Mouse (Mus musculus) mouse trophoblast stem cell (cell line): ENCODE measurements at regions not wholly inside any gene's neighbourhood (a gene's known extent, or its start where the extent isn't known, plus 50 kb on each side); places are given as distances from the start of the nearest gene placed in this dataset.

Source experiments
- in situ Hi-C, 2 experiments: fragments of 300-500 bp; cut with MseI, MboI; formaldehyde crosslinking; loops; 2 replicates in 1 of 2; 3 replicates in 1 of 2; pipeline ENCODE4 v1.15.1; 2025

GRCm38 (mm10) chr8:26805371-26805821 lies 171.7 kb upstream of the Zfp703 start:
- in situ Hi-C loops: no loop called here

GRCm38 (mm10) chr8:26808111-26808651 lies 168.9 kb upstream of the Zfp703 start:
- in situ Hi-C loops: no loop called here

DNA sequence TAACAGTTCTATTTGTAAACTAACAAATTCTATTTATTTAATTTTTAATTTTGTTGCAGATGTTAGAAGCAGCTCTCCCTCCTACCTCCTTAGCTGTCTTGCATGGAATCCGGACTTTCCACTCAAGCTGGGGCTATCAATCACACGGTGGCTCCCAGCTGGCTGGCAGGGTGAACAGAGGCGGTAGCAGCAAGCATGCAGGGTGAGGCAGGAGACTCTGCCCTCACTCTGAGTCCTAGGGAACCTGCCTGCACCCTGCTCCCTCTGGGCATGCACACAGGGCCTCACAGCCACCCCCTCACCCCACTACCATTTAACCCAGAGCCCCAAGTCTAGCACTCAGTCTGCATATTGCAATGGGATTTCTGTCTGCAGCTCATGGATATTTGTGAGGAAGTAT lies 168.4 kb upstream of the Zfp703 start:
- in situ Hi-C loops: no loop called here

DNA sequence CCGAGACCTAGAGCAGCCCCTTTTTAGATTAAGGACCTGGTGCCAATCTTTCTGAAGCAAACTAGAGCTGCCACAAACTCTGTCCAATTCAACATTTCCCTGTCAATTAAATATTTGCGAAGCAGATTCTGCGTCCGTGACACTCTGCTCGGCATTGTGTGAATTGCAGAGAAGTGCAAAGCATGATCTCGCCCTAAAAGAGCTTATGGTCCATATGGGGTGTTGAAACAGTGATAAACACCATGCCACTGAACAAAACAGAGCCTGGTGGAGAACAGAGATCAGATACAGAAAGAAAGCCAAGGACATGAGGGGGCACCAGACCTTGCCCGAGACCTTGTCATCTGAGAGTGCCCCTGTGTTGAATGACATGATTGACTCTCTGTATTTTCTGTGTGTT lies 167.2 kb upstream of the Zfp703 start:
- in situ Hi-C loops: no loop called here

DNA sequence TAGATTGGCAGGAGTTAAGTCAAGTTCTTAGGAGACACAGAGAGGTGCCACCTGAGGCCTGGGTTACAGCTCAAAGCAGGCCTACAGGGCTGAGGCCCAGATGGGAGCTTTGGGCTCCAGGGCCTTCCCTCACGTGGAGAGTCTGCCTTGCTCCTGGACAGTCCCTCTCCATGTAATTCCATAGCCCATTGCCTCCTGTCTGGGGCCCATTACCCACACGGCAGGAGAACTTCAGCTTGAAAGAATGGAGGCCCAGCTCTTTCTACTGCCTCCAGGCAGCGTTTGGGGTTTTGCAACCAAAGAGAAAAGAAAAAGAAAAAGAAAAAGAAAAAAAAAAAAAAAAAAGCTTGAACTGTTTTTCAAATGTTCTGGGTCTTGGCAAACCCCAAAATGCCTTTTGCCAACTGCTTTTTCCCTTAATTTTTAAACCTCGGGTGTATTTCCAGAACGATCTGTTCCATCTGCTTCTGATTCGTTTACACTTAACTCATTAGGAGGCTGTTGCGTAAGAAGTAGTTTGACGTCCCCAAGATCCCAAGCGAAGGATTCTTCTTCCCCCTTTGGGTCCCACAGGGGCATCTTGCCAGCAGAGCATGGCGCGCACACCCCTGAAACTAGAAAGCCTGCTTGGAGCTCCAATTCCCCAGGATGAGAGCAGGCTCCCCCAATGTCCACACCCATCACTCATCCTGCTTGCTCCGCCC lies 165.4 kb upstream of the Zfp703 start:
- in situ Hi-C loops: no loop called here

DNA sequence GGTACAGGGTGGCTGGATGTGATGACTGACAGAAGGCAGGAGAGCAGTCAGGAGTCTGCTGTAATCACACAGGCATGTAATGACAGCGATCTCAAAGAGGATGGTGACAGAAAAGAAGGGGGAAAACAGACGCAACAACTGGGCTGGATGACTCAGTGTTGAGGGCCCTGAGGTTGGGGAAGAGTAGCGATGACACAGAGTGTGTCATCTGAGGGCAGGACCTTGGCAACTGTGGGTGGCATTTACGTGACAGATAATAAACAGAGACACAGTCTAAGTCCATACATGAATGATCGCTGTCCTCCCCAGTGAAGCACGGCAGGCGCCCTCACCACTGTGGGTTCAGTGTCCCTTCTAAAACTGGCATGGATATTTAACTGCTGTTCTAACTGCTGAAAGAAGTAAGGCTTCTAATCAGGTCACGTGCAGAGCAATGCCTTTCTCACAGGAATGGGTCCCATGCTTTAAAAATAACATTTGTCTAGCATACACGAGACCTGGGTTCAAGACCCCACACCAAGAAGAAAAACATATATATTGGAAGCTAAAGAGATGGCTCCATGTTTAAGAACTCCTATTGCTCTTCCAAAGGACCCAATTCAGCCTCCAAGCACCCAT lies 163.8 kb upstream of the Zfp703 start:
- in situ Hi-C loops: no loop called here

DNA sequence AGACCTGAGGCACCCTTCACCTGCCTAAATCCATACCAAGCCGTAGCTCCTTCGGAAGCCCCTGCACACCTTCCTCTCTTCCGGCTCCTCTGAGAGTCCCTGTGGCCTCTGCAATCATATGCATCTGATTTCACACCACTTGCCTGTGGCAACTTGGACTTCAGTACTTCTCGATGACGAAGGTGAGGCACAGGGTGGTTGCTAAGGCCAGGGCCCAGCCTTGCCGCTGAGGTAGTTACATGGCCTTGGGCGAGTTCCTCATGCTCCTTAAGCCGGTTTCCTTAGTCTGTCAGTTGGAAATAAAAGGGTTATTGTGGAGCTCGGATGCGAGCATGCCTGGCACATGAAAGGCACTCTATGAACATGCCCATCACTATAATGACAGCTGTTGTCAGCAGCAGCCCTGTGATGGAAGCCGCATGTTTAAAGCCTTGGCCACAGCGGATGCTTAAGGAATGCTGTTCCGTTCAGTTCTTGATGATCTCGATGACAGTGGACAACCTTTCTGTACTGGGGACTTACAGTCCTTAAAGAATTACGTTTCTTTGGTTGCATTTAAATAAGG lies 162.0 kb upstream of the Zfp703 start:
- in situ Hi-C loops: no loop called here

- in situ Hi-C loops: no loop called here
Measured at GRCm38 (mm10) chr8:26816977-26817376, 160.1 kb upstream of the Zfp703 start.

DNA sequence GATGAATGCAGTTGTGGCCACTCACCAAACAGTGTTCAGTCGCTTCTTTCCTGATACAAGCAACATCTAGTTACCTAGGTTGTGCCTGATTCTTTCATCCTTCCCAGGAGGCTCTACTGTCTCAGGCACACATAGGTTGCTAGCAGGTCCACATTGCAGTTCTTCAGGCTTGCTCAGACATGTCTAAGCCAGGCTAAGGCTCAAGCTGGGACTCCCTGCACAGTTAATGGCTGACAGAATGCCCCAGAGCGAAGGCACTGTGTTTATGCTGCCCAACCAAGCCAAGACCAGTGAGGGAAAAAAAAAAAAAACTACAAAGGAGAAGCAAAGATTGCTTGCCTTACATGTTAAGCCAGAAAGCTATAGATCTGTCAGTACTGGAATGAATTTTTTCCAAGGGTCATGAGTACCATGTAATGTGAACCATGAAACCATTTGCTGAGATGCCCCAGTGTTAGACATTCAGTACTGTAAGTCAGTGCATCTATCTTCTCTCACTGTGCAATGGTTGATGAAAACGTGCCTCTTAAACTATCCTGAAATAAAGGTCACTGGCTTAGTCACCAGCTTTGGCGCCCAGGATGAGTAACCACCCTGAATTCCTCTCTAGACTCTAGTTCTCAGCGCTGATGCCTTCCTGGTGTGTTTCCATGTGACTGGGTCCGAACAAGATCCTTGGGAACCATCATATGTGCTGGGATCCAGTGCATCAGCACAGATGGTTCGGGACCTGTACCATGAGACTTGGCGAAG lies 152.8 kb upstream of the Zfp703 start:
- in situ Hi-C loops: no loop called here

DNA sequence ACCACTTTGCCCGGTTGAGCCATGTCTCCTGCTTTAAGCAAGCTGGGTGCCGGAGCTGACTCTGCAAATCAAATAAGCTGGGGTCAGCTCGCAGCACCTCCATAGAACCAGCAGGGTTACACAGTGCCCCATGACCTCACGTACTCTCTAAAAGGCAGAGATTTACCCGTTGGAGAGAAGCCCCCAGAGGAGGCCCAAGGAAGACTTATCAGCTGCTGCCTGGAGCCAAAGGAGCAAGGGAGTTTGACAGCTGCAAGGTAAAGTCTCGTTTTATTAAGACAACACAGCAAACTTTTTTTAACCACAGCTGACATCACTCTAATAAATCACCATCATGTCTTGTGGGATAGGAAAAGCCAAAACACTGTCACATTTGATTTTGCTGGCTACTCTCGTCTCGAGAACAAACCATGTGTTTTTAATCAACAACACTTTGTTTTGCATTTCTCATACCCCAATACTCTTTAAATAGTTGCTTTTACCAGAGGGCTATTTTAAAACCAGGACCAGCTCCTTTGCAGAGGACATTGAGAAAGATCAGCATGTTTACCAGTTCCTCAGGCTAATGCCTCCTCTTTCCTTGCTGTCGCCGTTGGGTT lies 148.7 kb upstream of the Zfp703 start:
- in situ Hi-C loops: no loop called here

DNA sequence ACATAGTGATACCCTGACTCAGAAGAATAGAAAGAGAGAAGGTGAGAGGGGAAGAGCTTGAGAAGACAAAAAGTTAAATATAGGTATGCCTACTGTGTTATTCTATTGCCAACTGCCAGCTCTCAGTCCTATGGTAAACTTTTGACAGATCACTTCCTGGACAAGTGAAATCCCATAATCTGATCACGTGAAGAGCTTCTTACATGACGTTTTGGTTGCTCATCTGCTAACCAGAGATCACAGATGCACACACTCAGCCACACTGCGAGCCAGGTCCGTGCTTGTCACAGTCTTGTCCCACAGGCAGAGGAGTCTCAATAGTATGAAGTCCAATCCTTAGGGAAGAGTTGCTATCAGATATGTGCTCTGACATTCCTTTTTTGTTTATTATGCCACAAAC lies 147.8 kb upstream of the Zfp703 start:
- in situ Hi-C loops: no loop called here

DNA sequence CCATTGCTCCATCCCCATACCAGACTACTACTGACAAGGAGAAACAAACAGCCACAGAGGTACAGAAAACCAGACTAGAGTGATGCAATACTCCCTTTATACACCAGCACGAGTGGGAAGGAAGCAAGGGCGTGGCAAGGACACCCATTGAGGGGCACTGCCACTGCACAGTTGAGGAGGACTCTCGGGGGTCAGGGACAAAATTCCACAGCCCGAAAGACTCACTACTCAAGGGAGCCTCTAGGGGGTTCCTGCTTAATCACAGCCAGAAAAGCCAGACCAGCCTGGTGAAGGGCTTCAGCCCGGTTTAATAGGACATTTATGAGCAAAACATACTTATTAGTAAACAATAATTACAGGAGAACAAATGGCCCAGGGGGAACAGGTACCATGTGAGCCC lies 146.0 kb upstream of the Zfp703 start:
- in situ Hi-C loops: no loop called here

GRCm38 (mm10) chr8:26831790-26832189 lies 145.3 kb upstream of the Zfp703 start:
- in situ Hi-C loops: no loop called here

- in situ Hi-C loops: no loop called here
Measured at GRCm38 (mm10) chr8:26832546-26832945, 144.6 kb upstream of the Zfp703 start.

GRCm38 (mm10) chr8:26833297-26833696 lies 143.8 kb upstream of the Zfp703 start:
- in situ Hi-C loops: no loop called here

DNA sequence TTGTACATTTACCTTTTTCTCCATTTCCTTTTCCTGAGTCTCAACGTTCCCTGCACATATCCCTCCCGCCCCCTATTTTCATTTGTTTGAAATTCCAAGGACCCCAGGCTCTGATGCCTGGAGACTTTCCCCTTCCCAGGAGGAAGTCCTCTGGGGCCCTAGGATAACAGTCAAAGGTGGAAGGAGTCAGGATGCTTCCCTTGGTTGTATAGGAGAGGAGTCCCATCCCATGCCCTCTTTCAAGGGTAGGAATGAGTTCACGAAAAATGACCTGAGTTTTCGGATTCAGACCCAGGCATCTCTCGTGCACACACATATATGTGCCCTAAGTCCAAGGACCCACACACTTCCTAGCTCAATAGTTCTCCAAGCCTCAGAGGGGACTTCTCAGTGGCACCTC lies 143.3 kb upstream of the Zfp703 start:
- in situ Hi-C loops: no loop called here

DNA sequence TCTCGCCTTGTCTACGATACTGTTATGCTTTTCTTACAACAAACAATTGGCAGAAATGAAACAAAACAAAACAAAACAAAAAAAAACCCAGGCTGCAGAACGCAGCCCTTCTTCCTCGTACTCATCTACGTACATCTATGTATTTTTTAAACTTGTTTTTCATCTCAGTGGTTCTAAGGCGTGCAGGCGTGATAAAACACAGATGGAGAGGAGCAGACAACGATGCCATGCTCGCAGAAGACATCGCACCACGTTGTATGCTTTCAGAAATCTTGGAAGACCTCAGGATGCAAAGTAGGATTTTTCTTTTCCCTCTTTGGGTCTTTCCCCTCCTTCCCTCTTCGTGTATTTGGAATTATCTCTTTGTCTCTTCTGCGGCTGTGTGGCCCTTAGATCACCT lies 142.5 kb upstream of the Zfp703 start:
- in situ Hi-C loops: no loop called here

DNA sequence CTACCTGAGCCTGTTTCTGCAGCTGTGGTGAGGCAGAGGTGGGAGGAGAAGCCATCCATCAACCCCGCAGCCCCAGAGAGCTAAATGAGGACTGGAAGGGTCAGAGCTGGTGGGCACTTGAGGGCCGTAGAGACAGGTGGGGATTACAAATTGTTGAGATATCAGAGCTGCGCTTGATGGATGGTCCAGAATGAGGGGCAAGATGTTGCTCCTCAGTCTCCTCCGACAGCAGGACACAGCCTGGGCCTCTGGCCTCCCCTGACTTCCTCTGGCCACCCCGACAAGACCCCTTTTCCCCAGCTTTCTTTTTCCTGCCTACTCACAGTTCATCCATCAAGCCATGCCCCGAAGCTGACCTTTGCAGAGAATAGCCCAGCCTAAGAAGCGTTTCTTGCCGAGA lies 142.0 kb upstream of the Zfp703 start:
- in situ Hi-C loops: no loop called here

GRCm38 (mm10) chr8:26835616-26836015 lies 141.5 kb upstream of the Zfp703 start:
- in situ Hi-C loops: no loop called here

- in situ Hi-C loops: no loop called here
Measured at GRCm38 (mm10) chr8:26836552-26836951, 140.6 kb upstream of the Zfp703 start.

DNA sequence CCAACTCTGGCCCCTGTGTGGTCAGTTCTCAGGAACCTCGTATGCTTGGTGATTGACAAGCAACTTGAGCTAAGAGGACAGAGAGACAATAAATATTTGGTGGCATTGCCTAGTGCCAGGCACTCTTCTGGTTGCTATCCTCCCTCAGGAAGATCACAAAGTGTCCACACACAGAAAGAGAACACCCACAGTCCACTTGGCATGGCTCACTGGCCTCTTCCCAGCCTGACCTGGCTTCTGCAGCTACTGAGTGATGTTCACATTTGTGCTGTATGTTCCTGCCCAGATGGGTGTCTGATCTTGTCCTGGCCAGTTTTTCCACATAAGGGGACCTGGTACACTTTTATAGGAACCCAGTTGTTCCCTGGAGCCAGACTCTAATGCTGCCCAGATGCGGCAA lies 136.8 kb upstream of the Zfp703 start:
- in situ Hi-C loops: no loop called here
